Mouse (Mus musculus): ENCODE results near the gene Zfp276. TPM values are rescaled to one million over a fixed set of nuclear protein-coding genes. Genes with fewer than 3 reads are reported as not detected.
"Not testable (repeated sequence)": the region's sequence is repeated elsewhere in the genome, so short reads cannot be mapped to it uniquely, and the experiment has no call there.

Zfp276 gene
- polyA plus RNA-seq, 1 experiment from 2014 or later: 13.2 TPM

DNA sequence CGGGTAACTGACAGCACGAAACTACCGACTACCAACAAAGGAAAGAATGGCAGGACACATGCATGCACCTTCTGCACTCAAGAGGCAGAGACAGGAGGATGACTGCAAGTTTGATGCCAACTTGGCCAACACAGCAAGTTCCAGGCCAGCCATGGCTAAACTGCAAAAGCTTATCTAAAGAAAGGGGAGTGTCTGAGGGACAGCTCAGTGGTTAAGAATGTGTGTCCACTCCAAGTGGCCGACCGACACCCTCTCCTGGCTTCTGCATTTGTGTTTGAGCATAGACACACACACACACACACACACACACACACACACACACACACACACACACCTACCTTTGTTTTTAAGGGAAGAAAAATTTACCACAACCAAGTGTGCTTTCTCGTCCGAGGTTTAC lies 24.4 kb downstream of the Zfp276 start:
- no peak for ATAC-seq (replicated peaks; ENCODE audit: insufficient number of reproducible peaks, insufficient read depth, low FRiP score, low read depth)
- Histone ChIP-seq H3K4me1 (replicated peaks) (no peaks in the 10 kb centered on the region), H3K9ac (no peak overlapping the region), H3K36me3 (peaks cover 15% of the 10 kb centered on the region; the same call in 1 of the 2 replicates), H3K4me2 (no peak overlapping the region), H3K9me3 (replicated peaks) (no peaks in the 10 kb centered on the region), H3K4me3 (no peak overlapping the region), H3K27ac (no peak overlapping the region), H3K27me3 (no peaks in the 10 kb centered on the region)
- 60% methylated on average over 7 of the region's 7 CpGs for WGBS

DNA sequence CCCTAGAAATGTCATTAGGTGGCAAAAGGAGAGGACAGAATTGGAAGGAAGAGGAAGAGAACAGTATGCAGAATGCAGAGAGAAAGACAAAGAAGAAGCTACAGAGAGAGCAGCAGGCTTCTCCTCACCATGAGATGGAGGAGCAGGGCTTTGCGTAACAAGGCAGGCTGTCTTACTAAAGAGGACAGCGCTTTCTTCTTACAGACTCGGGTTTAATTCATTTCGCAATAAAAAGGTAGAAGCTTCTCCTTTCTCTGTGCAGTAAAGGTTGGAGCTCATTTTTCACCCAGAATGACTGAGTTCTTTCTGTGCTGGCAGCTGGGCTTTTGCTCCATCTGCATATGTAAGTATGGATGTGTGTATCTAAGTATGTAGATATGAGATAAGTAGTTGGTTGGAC lies 25.8 kb downstream of the Zfp276 start:
- no peak for ATAC-seq (replicated peaks; ENCODE audit: insufficient number of reproducible peaks, insufficient read depth, low FRiP score, low read depth)
- Histone ChIP-seq H3K4me3 (no peak overlapping the region), H3K27ac (no peak overlapping the region), H3K36me3 (peaks cover 11% of the 10 kb centered on the region; the same call in 1 of the 2 replicates), H3K9me3 (replicated peaks) (no peaks in the 10 kb centered on the region), H3K4me2 (no peak overlapping the region), H3K27me3 (no peaks in the 10 kb centered on the region), H3K9ac (no peak overlapping the region), H3K4me1 (replicated peaks) (peaks cover 6% of the 10 kb centered on the region)
- 91% methylated on average over 4 of the region's 4 CpGs for WGBS

- H3K4me3 ChIP-seq: no peak overlapping the region
- no peak for ATAC-seq (replicated peaks; ENCODE audit: insufficient number of reproducible peaks, insufficient read depth, low FRiP score, low read depth)
- H3K4me2 ChIP-seq: no peak overlapping the region
- H3K9ac ChIP-seq: no peak overlapping the region
- H3K27ac ChIP-seq: no peak overlapping the region
- H3K27me3 ChIP-seq: no peaks in the 10 kb centered on the region
- H3K9me3 ChIP-seq (replicated peaks): no peaks in the 10 kb centered on the region
- 82% methylated on average over 13 of the region's 13 CpGs for WGBS
- peaks cover 11% of the 10 kb centered on the region; the same call in 1 of the 2 replicates for H3K36me3 ChIP-seq
- H3K4me1 ChIP-seq (replicated peaks): peaks cover 6% of the 10 kb centered on the region
Observed at GRCm38 (mm10) chr8:123280302-123281094, 26.5 kb downstream of the Zfp276 start.

DNA sequence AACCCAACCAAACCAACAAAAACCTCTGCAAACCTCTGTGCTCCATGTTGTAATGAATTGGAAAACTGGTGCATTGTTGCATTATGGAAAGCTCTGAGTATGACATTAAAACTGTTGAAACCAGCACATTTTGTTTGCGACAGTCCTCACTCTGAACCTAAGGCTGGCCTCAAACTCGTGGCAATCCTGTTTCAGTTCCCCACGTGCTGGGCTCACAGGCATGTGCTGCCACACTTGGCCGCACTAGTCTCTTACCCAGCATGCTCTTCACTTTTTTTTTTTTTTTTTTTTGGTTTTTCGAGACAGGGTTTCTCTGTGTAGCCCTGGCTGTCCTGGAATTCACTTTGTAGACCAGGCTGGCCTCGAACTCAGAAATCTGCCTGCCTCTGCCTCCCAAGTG lies 29.0 kb downstream of the Zfp276 start:
- H3K4me3 ChIP-seq; ATAC-seq (replicated peaks; ENCODE audit: insufficient number of reproducible peaks, insufficient read depth, low FRiP score, low read depth); H3K4me1 ChIP-seq (replicated peaks); H3K27me3 ChIP-seq; H3K4me2 ChIP-seq; H3K27ac ChIP-seq; H3K9me3 ChIP-seq (replicated peaks); H3K9ac ChIP-seq: not testable (repeated sequence)
- WGBS: 88% methylated on average over 5 of the region's 6 CpGs
- H3K36me3 ChIP-seq: peaks cover 11% of the 10 kb centered on the region; the same call in 1 of the 2 replicates

DNA sequence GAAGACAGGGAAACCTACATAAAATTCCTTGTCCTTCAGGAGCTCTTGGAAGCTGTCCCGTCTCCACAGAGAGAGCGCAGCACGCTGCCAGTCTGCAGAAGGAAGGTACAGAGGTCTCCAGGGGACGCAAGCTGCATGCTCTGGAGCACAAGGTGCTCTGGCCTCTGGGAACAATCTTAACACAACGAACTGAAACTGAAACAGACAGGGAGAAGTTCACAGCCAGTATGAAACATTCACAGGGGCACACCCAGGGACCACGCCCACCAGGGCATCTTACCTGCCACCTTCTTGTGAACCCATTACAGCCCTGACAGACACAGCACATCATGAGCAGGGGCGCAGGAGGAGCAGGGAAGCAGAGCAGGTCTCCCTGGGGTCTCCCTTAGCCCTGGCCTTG lies 30.0 kb downstream of the Zfp276 start:
- H3K9me3 ChIP-seq (replicated peaks): no peaks in the 10 kb centered on the region
- H3K4me1 ChIP-seq (replicated peaks): peaks cover 6% of the 10 kb centered on the region
- H3K4me3 ChIP-seq: no peak overlapping the region
- no peaks in the 10 kb centered on the region for H3K27me3 ChIP-seq
- 74% methylated on average over 7 of the region's 7 CpGs for WGBS
- peaks cover 11% of the 10 kb centered on the region; the same call in 1 of the 2 replicates for H3K36me3 ChIP-seq
- H3K4me2 ChIP-seq: no peak overlapping the region
- no peak for ATAC-seq (replicated peaks; ENCODE audit: insufficient number of reproducible peaks, insufficient read depth, low FRiP score, low read depth)
- no peak overlapping the region for H3K9ac ChIP-seq
- H3K27ac ChIP-seq: no peak overlapping the region

GRCm38 (mm10) chr8:123284493-123284892 lies 30.5 kb downstream of the Zfp276 start:
- ATAC-seq (replicated peaks; ENCODE audit: insufficient number of reproducible peaks, insufficient read depth, low FRiP score, low read depth): no peak
- Histone ChIP-seq H3K36me3 (peaks cover 11% of the 10 kb centered on the region; the same call in 1 of the 2 replicates), H3K4me1 (replicated peaks) (peaks cover 6% of the 10 kb centered on the region), H3K9me3 (replicated peaks) (no peaks in the 10 kb centered on the region), H3K27me3 (no peaks in the 10 kb centered on the region), H3K4me2 (no peak overlapping the region), H3K9ac (no peak overlapping the region), H3K27ac (no peak overlapping the region), H3K4me3 (no peak overlapping the region)
- WGBS: 38% methylated on average over 5 of the region's 5 CpGs

- Histone ChIP-seq H3K4me3 (no peak overlapping the region), H3K27ac (no peak overlapping the region), H3K9me3 (replicated peaks) (no peaks in the 10 kb centered on the region), H3K9ac (no peak overlapping the region), H3K4me1 (replicated peaks) (peaks cover 6% of the 10 kb centered on the region), H3K27me3 (no peaks in the 10 kb centered on the region), H3K4me2 (no peak overlapping the region), H3K36me3 (no peaks in the 10 kb centered on the region)
- no peak for ATAC-seq (replicated peaks; ENCODE audit: insufficient number of reproducible peaks, insufficient read depth, low FRiP score, low read depth)
- 92% methylated on average over 17 of the region's 17 CpGs for WGBS
Observed at GRCm38 (mm10) chr8:123287362-123287761, 33.4 kb downstream of the Zfp276 start.

GRCm38 (mm10) chr8:123290166-123290565 lies 36.2 kb downstream of the Zfp276 start:
- 81% methylated on average over 4 of the region's 4 CpGs for WGBS
- no peak for ATAC-seq (replicated peaks; ENCODE audit: insufficient number of reproducible peaks, insufficient read depth, low FRiP score, low read depth)
- H3K9ac ChIP-seq: no peak overlapping the region

GRCm38 (mm10) chr8:123290679-123291078 lies 36.7 kb downstream of the Zfp276 start:
- H3K4me2 ChIP-seq: no peak overlapping the region
- H3K9me3 ChIP-seq (replicated peaks): no peaks in the 10 kb centered on the region
- ATAC-seq (replicated peaks; ENCODE audit: insufficient number of reproducible peaks, insufficient read depth, low FRiP score, low read depth): no peak
- no peaks in the 10 kb centered on the region; the same call in 1 of the 2 replicates for H3K4me1 ChIP-seq (replicated peaks)
- H3K9ac ChIP-seq: no peak overlapping the region
- H3K36me3 ChIP-seq: no peaks in the 10 kb centered on the region; the same call in 1 of the 2 replicates
- H3K4me3 ChIP-seq: no peak overlapping the region
- H3K27ac ChIP-seq: no peak overlapping the region
- 93% methylated on average over 8 of the region's 8 CpGs for WGBS
- H3K27me3 ChIP-seq: no peaks in the 10 kb centered on the region

More at GRCm38 (mm10) chr8:123290166-123290565, 36.2 kb downstream of the Zfp276 start:
- H3K9me3 ChIP-seq (replicated peaks): no peaks in the 10 kb centered on the region
- no peaks in the 10 kb centered on the region; the same call in 1 of the 2 replicates for H3K36me3 ChIP-seq
- no peak overlapping the region for H3K27ac ChIP-seq
- no peaks in the 10 kb centered on the region for H3K27me3 ChIP-seq
- no peaks in the 10 kb centered on the region; the same call in 1 of the 2 replicates for H3K4me1 ChIP-seq (replicated peaks)
- no peak overlapping the region for H3K4me3 ChIP-seq
- H3K4me2 ChIP-seq: no peak overlapping the region

GRCm38 (mm10) chr8:123291716-123292115 lies 37.7 kb downstream of the Zfp276 start:
- Histone ChIP-seq H3K4me1 (replicated peaks) (no peaks in the 10 kb centered on the region; the same call in 1 of the 2 replicates), H3K36me3 (peaks cover 4% of the 10 kb centered on the region; the same call in 1 of the 2 replicates), H3K9ac (no peak overlapping the region), H3K4me2 (no peak overlapping the region), H3K4me3 (no peak overlapping the region), H3K27ac (no peak overlapping the region), H3K9me3 (replicated peaks) (no peaks in the 10 kb centered on the region), H3K27me3 (no peaks in the 10 kb centered on the region)
- ATAC-seq (replicated peaks; ENCODE audit: insufficient number of reproducible peaks, insufficient read depth, low FRiP score, low read depth): peak; percentile 79
- 57% methylated on average over 8 of the region's 8 CpGs for WGBS

DNA sequence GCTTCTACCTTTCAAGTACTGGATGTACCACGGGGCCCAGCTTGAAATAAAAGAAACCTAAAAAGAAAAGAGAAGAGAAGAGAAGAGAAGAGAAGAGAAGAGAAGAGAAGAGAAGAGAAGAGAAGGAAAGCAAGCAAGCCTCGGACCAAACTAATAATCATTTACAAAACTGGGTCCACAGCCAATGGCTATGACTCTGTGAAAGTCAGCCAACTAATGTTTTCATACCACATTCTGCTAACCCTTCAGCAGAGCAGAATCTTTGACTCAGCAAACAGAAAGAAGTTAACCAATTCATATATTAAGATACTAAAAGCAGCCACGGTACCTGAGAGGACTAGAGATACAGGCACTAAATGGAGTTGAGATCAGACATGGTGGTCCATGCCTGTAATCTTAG lies 38.3 kb downstream of the Zfp276 start:
- peaks cover 4% of the 10 kb centered on the region; the same call in 1 of the 2 replicates for H3K36me3 ChIP-seq
- WGBS: 84% methylated on average over 3 of the region's 3 CpGs

More for the DNA sequence above, 38.3 kb downstream of the Zfp276 start:
- Histone ChIP-seq H3K27me3 (no peaks in the 10 kb centered on the region), H3K4me2 (no peak overlapping the region), H3K4me3 (no peak overlapping the region), H3K4me1 (replicated peaks) (no peaks in the 10 kb centered on the region; the same call in 1 of the 2 replicates), H3K9ac (no peak overlapping the region), H3K27ac (no peak overlapping the region), H3K9me3 (replicated peaks) (no peaks in the 10 kb centered on the region)
- ATAC-seq (replicated peaks; ENCODE audit: insufficient number of reproducible peaks, insufficient read depth, low FRiP score, low read depth): no peak

Data from heart, embryonic 15.5 days (tissue).